Comparison of ENCODE assay signal across 8 mouse cellular contexts in the genomic region with DNA sequence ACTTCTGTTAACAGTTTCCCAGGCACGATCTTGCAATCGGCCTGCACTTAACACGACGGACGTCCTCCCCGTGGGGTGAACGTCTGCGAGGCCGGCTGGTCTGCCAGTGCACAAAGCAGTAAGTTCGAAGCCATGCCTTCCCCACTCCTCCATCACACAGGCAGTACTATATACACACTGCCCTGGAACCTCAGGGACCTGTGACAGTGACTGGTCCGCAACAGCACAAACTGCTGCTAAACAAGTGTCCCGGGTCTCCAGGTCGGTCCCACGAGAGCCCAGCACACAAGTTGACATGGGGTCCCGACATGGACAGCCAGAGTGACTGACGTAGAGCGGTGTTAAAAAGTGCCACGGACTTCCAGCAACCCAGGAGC. TPM values are rescaled to one million over a fixed set of nuclear protein-coding genes. Genes with fewer than 3 reads are reported as not detected.
DNase-seq lines count a peak whose midpoint lies in the region; ATAC-seq lines count a peak whose summit lies in the region.

No protein-coding gene starts in this region.

- no peaks in the 10 kb centered on the region for H3K9me3 ChIP-seq in forebrain, embryonic 11.5 days (ENCODE audit: control insufficient read depth, low read length)
- no peaks in the 10 kb centered on the region for H3K9me3 ChIP-seq in kidney, embryonic 16.5 days (ENCODE audit: low read length)
- no peaks in the 10 kb centered on the region for H3K9me3 ChIP-seq in megakaryocyte, embryonic 14.5 days

- intact Hi-C loops in gastrocnemius, postnatal 36 days (cut with DNase I), result loop anchor here (10.0 kb wide), 1 partner anchor 567 kb away; the partner anchor contains the start of gene Gatb

- peak overlapping the region; percentile 99 for H3K9ac ChIP-seq in forebrain, embryonic 11.5 days (ENCODE audit: low read length)
- H3K9ac ChIP-seq in kidney, embryonic 16.5 days (replicated peaks; ENCODE audit: low read length), result peak overlapping the region; percentile 95

- peaks cover 5% of the 10 kb centered on the region for H3K4me1 ChIP-seq in forebrain, embryonic 11.5 days (replicated peaks; ENCODE audit: control insufficient read depth, insufficient read depth, low read length)
- H3K4me1 ChIP-seq in kidney, embryonic 16.5 days (ENCODE audit: insufficient read depth, low read length), result peaks cover 14% of the 10 kb centered on the region
- peaks cover 35% of the 10 kb centered on the region for H3K4me1 ChIP-seq in megakaryocyte, embryonic 14.5 days

- H3K4me3 ChIP-seq in forebrain, embryonic 11.5 days (ENCODE audit: low read depth, low read length), result peak overlapping the region; percentile 94
- peak overlapping the region; percentile 100 for H3K4me3 ChIP-seq in kidney, embryonic 16.5 days (ENCODE audit: low read length)
- peak overlapping the region; percentile 99 for H3K4me3 ChIP-seq in megakaryocyte, embryonic 14.5 days (replicated peaks)

- 2% methylated on average over 18 of the region's 18 CpGs for WGBS in forebrain, embryonic 11.5 days
- WGBS in kidney, embryonic 16.5 days, result under 1% methylated on average over 18 of the region's 18 CpGs

- no peak; the same call in 1 of the 2 replicates for ATAC-seq in forebrain, embryonic 11.5 days (replicated peaks; ENCODE audit: low FRiP score)
- ATAC-seq in kidney, embryonic 16.5 days (ENCODE audit: low FRiP score, low TSS enrichment), result no peak; the same call in none of the 2 replicates

- peak overlapping the region; percentile 57 for H3K4me2 ChIP-seq in forebrain, embryonic 11.5 days (ENCODE audit: low read depth, low read length, severe bottlenecking)
- H3K4me2 ChIP-seq in kidney, embryonic 16.5 days (replicated peaks; ENCODE audit: low read depth, low read length), result peak overlapping the region; percentile 62

- H3K36me3 ChIP-seq in forebrain, embryonic 11.5 days (ENCODE audit: control insufficient read depth, insufficient read depth, low read length), result peaks cover 13% of the 10 kb centered on the region; the same call in 1 of the 2 replicates
- peaks cover 42% of the 10 kb centered on the region for H3K36me3 ChIP-seq in kidney, embryonic 16.5 days (ENCODE audit: insufficient read depth, low read length)
- peaks cover 44% of the 10 kb centered on the region for H3K36me3 ChIP-seq in megakaryocyte, embryonic 14.5 days (replicated peaks; ENCODE audit: low read length)

- peak; percentile 7 for DNase-seq in gastrocnemius, postnatal 25 days
- no peak for DNase-seq in gastrocnemius, postnatal 36 days
- DNase-seq in T-cell, adult 2 months (ENCODE audit: low spot score), result peak; percentile 8
- DNase-seq in forebrain, embryonic 11.5 days (ENCODE audit: low spot score), result no peak
- DNase-seq in urinary bladder, adult 2 months (ENCODE audit: low spot score), result no peak
- DNase-seq in urinary bladder, postnatal 14 days (ENCODE audit: low spot score), result no peak

- H3K27me3 ChIP-seq in forebrain, embryonic 11.5 days (ENCODE audit: control insufficient read depth, insufficient read depth, low read length), result no peaks in the 10 kb centered on the region
- H3K27me3 ChIP-seq in kidney, embryonic 16.5 days (ENCODE audit: insufficient read depth, low read length), result no peaks in the 10 kb centered on the region
- H3K27me3 ChIP-seq in megakaryocyte, embryonic 14.5 days (replicated peaks), result no peaks in the 10 kb centered on the region

- H3K27ac ChIP-seq in forebrain, embryonic 11.5 days (ENCODE audit: low read depth, low read length), result peak overlapping the region; percentile 70
- peak overlapping the region; percentile 85 for H3K27ac ChIP-seq in kidney, embryonic 16.5 days (ENCODE audit: low read length)

RNA-seq across cellular contexts. Expression of gene Rps3a1, which starts 0.6 kb away (rescaled TPM):
- total RNA-seq in gastrocnemius, postnatal 25 days (2021), result 100 to 1,000 TPM; 337 to 372 TPM
- 100 to 1,000 TPM; 317 to 400 TPM for total RNA-seq in gastrocnemius, postnatal 36 days (2021)
- polyA plus RNA-seq in forebrain, embryonic 11.5 days (2014; fragmentation: Nextera tagmentation; extraction: Ambion mirVana), result 981 and 1,071 TPM in 2 replicates
- polyA plus RNA-seq in kidney, embryonic 16.5 days (2015; fragmentation: Nextera tagmentation; extraction: Ambion mirVana), result 1,116 and 1,127 TPM in 2 replicates
- polyA plus RNA-seq in megakaryocyte, embryonic 14.5 days (2012; ENCODE audit: insufficient read depth, low replicate concordance), result 14.5 and 291 TPM in 2 replicates
- polyA plus RNA-seq in urinary bladder, adult 2 months (2012; rRNA removed), result 2,026 and 2,254 TPM in 2 replicates

Comparison
In these comparisons a context has a peak if more than half of its experiments do, and no peak if none do; other contexts are left out.
1. DNase-seq: peak in gastrocnemius, postnatal 25 days (single experiment) and T-cell, adult 2 months (single experiment); none in gastrocnemius, postnatal 36 days (0 of 2), forebrain, embryonic 11.5 days (single experiment), urinary bladder, adult 2 months (single experiment) and urinary bladder, postnatal 14 days (single experiment).
2. Peak in every context shown above with its lines, with median percentiles within 50 percentile points of each other: H3K4me3 ChIP-seq.